Mouse (Mus musculus): ENCODE results near the gene C5ar2.

GRCm38 (mm10) chr7:16213986-16214385, 30.0 kb downstream of the C5ar2 start:
- TF ChIP-seq CTCF (IDR thresholded peaks at IDR 0.05; ENCODE audit: control insufficient read depth, insufficient read depth, insufficient replicate concordance, low read depth, low read length) (no peak), POLR2A (IDR thresholded peaks at IDR 0.05; ENCODE audit: control insufficient read depth, low read depth, low read length) (no peak)

Measured in testis, adult 2 months (tissue).